Mouse (Mus musculus) MEL (cell line): ENCODE data around the gene Ttc9c. TPM values are rescaled to one million over a fixed set of nuclear protein-coding genes. Genes with fewer than 3 reads are reported as not detected.

ENCODE experiments used
- DNase-seq: peaks from one replicate; pipeline ENCODE4 v3.0.0; 2011; ENCODE audit warnings: low read depth, low spot score
- H3K27ac ChIP-seq: 2 replicates; pipeline ENCODE4 v1.5.1; 2012; ENCODE audit warnings: low read depth, mild to moderate bottlenecking, control low read depth, low read length, moderate library complexity; ENCODE audit not compliant: control insufficient read depth
- H3K27me3 ChIP-seq, 2 experiments: fragments of 150-350 bp in 1 of 2; sonication (generic) in 1 of 2; 2 replicates each; pipeline ENCODE4 v1.6.1; 2012; ENCODE audit warnings: low read length in 2 of 2, mild to moderate bottlenecking in 2 of 2, improper control_type of control experiment in 1 of 2, moderate library complexity in 1 of 2; ENCODE audit not compliant: insufficient read depth in 2 of 2, control insufficient read depth in 1 of 2
- H3K36me3 ChIP-seq, 2 experiments: 2 replicates each; pipeline ENCODE4 v1.6.1; 2012 to 2014; ENCODE audit warnings: low read length in 2 of 2, improper control_type of control experiment in 1 of 2, inconsistent platforms in 1 of 2, mild to moderate bottlenecking in 1 of 2; ENCODE audit not compliant: insufficient read depth in 2 of 2, control insufficient read depth in 1 of 2
- H3K4me1 ChIP-seq, 2 experiments: fragments of 150-350 bp in 1 of 2; sonication (generic) in 1 of 2; 2 replicates each; pipeline ENCODE4 v1.6.1; 2012; ENCODE audit warnings: low read length in 2 of 2, improper control_type of control experiment in 1 of 2, mild to moderate bottlenecking in 1 of 2; ENCODE audit not compliant: insufficient read depth in 2 of 2, control insufficient read depth in 1 of 2
- H3K4me3 ChIP-seq, 2 experiments: fragments of 150-350 bp in 1 of 2; sonication (generic) in 1 of 2; 2 replicates each; pipeline ENCODE4 v1.5.1; 2012; ENCODE audit warnings: low read depth in 2 of 2, low read length in 2 of 2, mild to moderate bottlenecking in 2 of 2, moderate library complexity in 2 of 2, control low read depth in 1 of 2, improper control_type of control experiment in 1 of 2; ENCODE audit not compliant: control insufficient read depth in 1 of 2, insufficient read depth in 1 of 2
- H3K79me2 ChIP-seq: 2 replicates; pipeline ENCODE4 v1.6.1; 2012; ENCODE audit warnings: mild to moderate bottlenecking, low read length, moderate library complexity; ENCODE audit not compliant: control insufficient read depth, poor library complexity, insufficient read depth
- H3K9ac ChIP-seq: 2 replicates; pipeline ENCODE4 v1.6.1; 2012; ENCODE audit warnings: low read depth, mild to moderate bottlenecking, control low read depth, low read length, moderate library complexity; ENCODE audit not compliant: control insufficient read depth, poor library complexity, severe bottlenecking
- H3K9me3 ChIP-seq: fragments of 150-350 bp; sonication (generic); replicated peaks from 2 replicates; pipeline ENCODE4 v1.6.1; 2012; ENCODE audit warnings: mild to moderate bottlenecking, low read length, improper control_type of control experiment, moderate library complexity; ENCODE audit not compliant: insufficient read depth
- BHLHE40 ChIP-seq: IDR thresholded peaks from 2 replicates; pipeline ENCODE4 v1.6.1; 2012; ENCODE audit warnings: low read depth, mild to moderate bottlenecking, inconsistent platforms, low read length, improper control_type of control experiment, borderline replicate concordance
- CHD1 ChIP-seq: IDR thresholded peaks from 2 replicates; pipeline ENCODE4 v1.6.1; 2012; ENCODE audit warnings: low read depth, mild to moderate bottlenecking, inconsistent platforms, low read length, improper control_type of control experiment
- E2F4 ChIP-seq: IDR thresholded peaks from 2 replicates; pipeline ENCODE4 v1.6.1; 2011; ENCODE audit warnings: low read depth, low read length, improper control_type of control experiment, borderline replicate concordance
- ELF1 ChIP-seq: IDR thresholded peaks from 2 replicates; pipeline ENCODE4 v1.6.1; 2014; ENCODE audit warnings: low read depth, mild to moderate bottlenecking, inconsistent platforms, low read length, improper control_type of control experiment, moderate library complexity
- ETS1 ChIP-seq: IDR thresholded peaks from 2 replicates; pipeline ENCODE4 v1.6.1; 2012; ENCODE audit warnings: low read depth, mild to moderate bottlenecking, inconsistent platforms, low read length, improper control_type of control experiment, moderate library complexity
- GATA1 ChIP-seq: IDR thresholded peaks from 2 replicates; pipeline ENCODE4 v1.6.1; 2011; ENCODE audit warnings: low read depth, low read length, improper control_type of control experiment
- HCFC1 ChIP-seq: IDR thresholded peaks from 2 replicates; pipeline ENCODE4 v1.6.1; 2012; ENCODE audit warnings: low read depth, mild to moderate bottlenecking, inconsistent platforms, low read length, improper control_type of control experiment, moderate library complexity
- MAFK ChIP-seq: IDR thresholded peaks from 2 replicates; pipeline ENCODE4 v1.6.1; 2011; ENCODE audit warnings: low read depth, mild to moderate bottlenecking, low read length, improper control_type of control experiment, borderline replicate concordance
- MAX ChIP-seq: IDR thresholded peaks from 2 replicates; pipeline ENCODE4 v1.6.1; 2011; ENCODE audit warnings: low read length, improper control_type of control experiment
- MAZ ChIP-seq: IDR thresholded peaks from 2 replicates; pipeline ENCODE4 v1.6.1; 2012; ENCODE audit warnings: low read depth, mild to moderate bottlenecking, inconsistent platforms, low read length, improper control_type of control experiment
- MXI1 ChIP-seq: IDR thresholded peaks from 2 replicates; pipeline ENCODE4 v1.6.1; 2011; ENCODE audit warnings: mild to moderate bottlenecking, low read depth, low read length, improper control_type of control experiment
- MYB ChIP-seq: IDR thresholded peaks from 2 replicates; pipeline ENCODE4 v1.6.1; 2011; ENCODE audit warnings: mild to moderate bottlenecking, low read depth, low read length, improper control_type of control experiment
- MYC ChIP-seq: IDR thresholded peaks from 2 replicates; pipeline ENCODE4 v1.6.1; 2011; ENCODE audit warnings: low read depth, mild to moderate bottlenecking, low read length, improper control_type of control experiment, moderate library complexity
- NRF1 ChIP-seq: IDR thresholded peaks from 2 replicates; pipeline ENCODE4 v1.6.1; 2014; ENCODE audit warnings: low read depth, mild to moderate bottlenecking, inconsistent platforms, low read length, improper control_type of control experiment, moderate library complexity; ENCODE audit not compliant: poor library complexity, insufficient read depth, severe bottlenecking
- POLR2A ChIP-seq, 2 experiments: IDR thresholded peaks; 2 replicates each; pipeline ENCODE4 v1.6.1; 2011 to 2012; ENCODE audit warnings: low read length in 2 of 2, mild to moderate bottlenecking in 2 of 2, control low read depth in 1 of 2, improper control_type of control experiment in 1 of 2, low read depth in 1 of 2, moderate library complexity in 1 of 2; ENCODE audit not compliant: control insufficient read depth in 1 of 2, insufficient read depth in 1 of 2, poor library complexity in 1 of 2
- POLR2AphosphoS2 ChIP-seq: IDR thresholded peaks from 2 replicates; pipeline ENCODE4 v1.6.1; 2011; ENCODE audit warnings: low read length, improper control_type of control experiment
- RAD21 ChIP-seq: IDR thresholded peaks from 2 replicates; pipeline ENCODE4 v1.6.1; 2011; ENCODE audit warnings: mild to moderate bottlenecking, low read depth, low read length, improper control_type of control experiment
- SIN3A ChIP-seq: IDR thresholded peaks from 2 replicates; pipeline ENCODE4 v1.6.1; 2012; ENCODE audit warnings: low read length, improper control_type of control experiment, inconsistent platforms
- TBP ChIP-seq: IDR thresholded peaks from 2 replicates; pipeline ENCODE4 v1.8.0; 2011; ENCODE audit warnings: low read depth, low read length, improper control_type of control experiment
- ZC3H11A ChIP-seq: IDR thresholded peaks from 2 replicates; pipeline ENCODE4 v1.6.1; 2012; ENCODE audit warnings: low read depth, mild to moderate bottlenecking, inconsistent platforms, low read length, improper control_type of control experiment
- ZKSCAN1 ChIP-seq: IDR thresholded peaks from 2 replicates; pipeline ENCODE4 v1.6.1; 2012; ENCODE audit warnings: low read depth, mild to moderate bottlenecking, inconsistent platforms, low read length, improper control_type of control experiment, moderate library complexity
- ZMIZ1 ChIP-seq: IDR thresholded peaks from 2 replicates; pipeline ENCODE4 v1.6.1; 2012; ENCODE audit warnings: low read depth, mild to moderate bottlenecking, inconsistent platforms, low read length, improper control_type of control experiment, moderate library complexity
- ZNF384 ChIP-seq: IDR thresholded peaks from 2 replicates; pipeline ENCODE4 v1.6.1; 2012; ENCODE audit warnings: low read depth, mild to moderate bottlenecking, inconsistent platforms, low read length, improper control_type of control experiment
- polyA plus RNA-seq, 2 experiments: library from polyadenylated mRNA; stranded (reverse) in 1 of 2; unstranded in 1 of 2; fragments of >175 nt in 1 of 2; fragments of >200 nt in 1 of 2; gene quantifications; 2 replicates each; pipeline versions ENCODE4 v1.2.1 to v1.2.4; 2012; ENCODE audit warnings: low replicate concordance in 2 of 2, low read depth in 1 of 2; ENCODE audit not compliant: insufficient read length in 2 of 2, insufficient read depth in 1 of 2, missing spikeins in 1 of 2
- total RNA-seq: library from RNA; depleted of rRNA; stranded (reverse); fragments of 300-350 nt; gene quantifications from 2 replicates; pipeline ENCODE4 v1.2.3, GENCODE M21; 2012

Ttc9c gene
- total and polyA plus RNA-seq, 3 experiments = 24.2 to 29.8 TPM; not detected in 1

- H3K9ac ChIP-seq = no peak overlapping the region
- no peak overlapping the region for H3K27ac ChIP-seq
- no peak for DNase-seq
- peaks cover 3 to 14% of the 10 kb centered on the region in 2 experiments for H3K4me1 ChIP-seq
- no peaks in the 10 kb centered on the region for H3K9me3 ChIP-seq
- no peaks in the 10 kb centered on the region for H3K27me3 ChIP-seq
- H3K79me2 ChIP-seq = no peaks in the 10 kb centered on the region; the same call in 1 of the 2 replicates
- H3K4me3 ChIP-seq = no peak overlapping the region
- TF ChIP-seq E2F4 = no peak
- no peak for TF ChIP-seq ELF1
- no peak for TF ChIP-seq CHD1
- TF ChIP-seq POLR2A (IDR thresholded peaks at IDR 0.05; ENCODE audit: control insufficient read depth in 1 of 2, insufficient read depth in 1 of 2, low read depth in 1 of 2, low read length in 2 of 2, poor library complexity in 1 of 2) = no peak
- no peak for TF ChIP-seq ZKSCAN1
- no peak for TF ChIP-seq MXI1
- TF ChIP-seq GATA1 = no peak
- no peak for TF ChIP-seq NRF1
- no peak for TF ChIP-seq BHLHE40
- TF ChIP-seq MAZ = no peak
- no peak for TF ChIP-seq HCFC1
- TF ChIP-seq ZMIZ1 = no peak
- TF ChIP-seq RAD21 = no peak
- TF ChIP-seq ZNF384 = no peak
- no peak for TF ChIP-seq ETS1
- TF ChIP-seq MAX = no peak
- peaks cover 2 to 9% of the 10 kb centered on the region in 2 experiments for H3K36me3 ChIP-seq
Measured at GRCm38 (mm10) chr19:8842961-8843360, 23.8 kb upstream of the Ttc9c start.

DNA sequence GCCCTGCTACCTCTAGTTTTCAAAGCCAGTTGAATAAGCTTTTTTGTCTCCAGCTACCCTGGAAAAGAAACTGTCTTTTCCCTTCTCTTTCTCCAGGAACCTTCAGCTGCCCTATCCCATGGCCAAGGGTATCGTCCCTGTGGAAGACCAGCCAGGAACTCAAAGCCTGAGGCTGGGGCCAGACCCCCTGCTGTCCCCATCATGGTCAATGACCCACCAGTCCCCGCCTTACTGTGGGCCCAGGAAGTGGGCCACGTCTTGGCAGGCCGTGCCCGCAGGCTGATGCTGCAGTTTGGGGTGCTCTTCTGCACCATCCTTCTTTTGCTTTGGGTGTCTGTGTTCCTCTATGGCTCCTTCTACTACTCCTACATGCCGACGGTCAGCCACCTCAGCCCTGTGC lies 21.9 kb upstream of the Ttc9c start:
- Histone ChIP-seq H3K36me3 (peaks cover 2 to 14% of the 10 kb centered on the region in 2 experiments), H3K9ac (peak overlapping the region; percentile 83), H3K4me1 (peaks cover 3 to 17% of the 10 kb centered on the region in 2 experiments), H3K9me3 (no peaks in the 10 kb centered on the region), H3K27me3 (no peaks in the 10 kb centered on the region), H3K4me3 (peak overlapping the region; percentile 77 to 96), H3K79me2 (no peaks in the 10 kb centered on the region; the same call in 1 of the 2 replicates), H3K27ac (no peak overlapping the region)
- TF ChIP-seq SIN3A (no peak), MYB (no peak), MAX (no peak), RAD21 (no peak), TBP (no peak), POLR2AphosphoS2 (no peak), MAFK (no peak), POLR2A (IDR thresholded peaks at IDR 0.05; ENCODE audit: control insufficient read depth in 1 of 2, insufficient read depth in 1 of 2, low read depth in 1 of 2, low read length in 2 of 2, poor library complexity in 1 of 2) (no peak), MYC (no peak), ZC3H11A (no peak)
- no peak for DNase-seq
